Mouse (Mus musculus) lung, embryonic 14.5 days (tissue): Measurements from ENCODE around the gene 0610012G03Rik. TPM values are rescaled to one million over a fixed set of nuclear protein-coding genes. Genes with fewer than 3 reads are reported as not detected.

ENCODE experiments used
- ATAC-seq: fragments of 200-750 bp; cut with Nextera tagmentation; 2 replicates; pipeline ENCODE4 v1.8.0; 2017; ENCODE audit warnings: mild to moderate bottlenecking, moderate TSS enrichment, moderate library complexity; ENCODE audit not compliant: insufficient read depth
- DNase-seq: peaks from one replicate; pipeline ENCODE4 v3.0.0-alpha.2; 2015
- H3K27ac ChIP-seq: fragments of 300-500 bp; sonication (generic); 2 replicates; pipeline ENCODE4 v1.5.1; 2014; ENCODE audit warnings: low read depth, mild to moderate bottlenecking, moderate library complexity
- H3K27me3 ChIP-seq: fragments of 300-500 bp; sonication (generic); 2 replicates; pipeline ENCODE4 v1.6.1; 2014; ENCODE audit warnings: low read length, control low read depth; ENCODE audit not compliant: insufficient read depth
- H3K36me3 ChIP-seq: fragments of 300-500 bp; sonication (generic); 2 replicates; pipeline ENCODE4 v1.6.1; 2014; ENCODE audit warnings: control low read depth; ENCODE audit not compliant: insufficient read depth
- H3K4me1 ChIP-seq: fragments of 300-500 bp; sonication (generic); 2 replicates; pipeline ENCODE4 v1.6.1; 2014; ENCODE audit warnings: antibody characterized with exemption, control low read depth; ENCODE audit not compliant: insufficient read depth
- H3K4me2 ChIP-seq: fragments of 300-500 bp; sonication (generic); 2 replicates; pipeline ENCODE4 v1.6.1; 2014; ENCODE audit warnings: mild to moderate bottlenecking
- H3K4me3 ChIP-seq: fragments of 300-500 bp; sonication (generic); 2 replicates; pipeline ENCODE4 v1.5.1; 2014; ENCODE audit warnings: low read depth, low read length
- H3K9ac ChIP-seq: fragments of 300-500 bp; sonication (generic); 2 replicates; pipeline ENCODE4 v1.6.1; 2014
- H3K9me3 ChIP-seq: fragments of 300-500 bp; sonication (generic); 2 replicates; pipeline ENCODE4 v1.6.1; 2016; ENCODE audit warnings: low read depth, low read length, control low read depth
- CTCF ChIP-seq: IDR thresholded peaks from 2 replicates; pipeline ENCODE4 v1.5.1; 2016; ENCODE audit warnings: antibody characterized with exemption, low read depth
- WGBS: fragments of 180-500 bp; shearing (Covaris S2); extraction: QIAGEN DNeasy Blood & Tissue Kit; methylation state at CpG from one replicate; pipeline ENCODE4 v1.1.7; 2014; 5-methylcytosine and 5-hydroxymethylcytosine counted together
- polyA plus RNA-seq: library from polyadenylated mRNA; unstranded; fragments of >200 nt; fragmentation: Nextera tagmentation; extraction: Ambion mirVana; gene quantifications from 2 replicates; pipeline ENCODE4 v1.2.1, GENCODE M21; 2014

The 0610012G03Rik gene
- polyA plus RNA-seq, 1 experiment from 2014 or later, result 80.5 TPM

DNA sequence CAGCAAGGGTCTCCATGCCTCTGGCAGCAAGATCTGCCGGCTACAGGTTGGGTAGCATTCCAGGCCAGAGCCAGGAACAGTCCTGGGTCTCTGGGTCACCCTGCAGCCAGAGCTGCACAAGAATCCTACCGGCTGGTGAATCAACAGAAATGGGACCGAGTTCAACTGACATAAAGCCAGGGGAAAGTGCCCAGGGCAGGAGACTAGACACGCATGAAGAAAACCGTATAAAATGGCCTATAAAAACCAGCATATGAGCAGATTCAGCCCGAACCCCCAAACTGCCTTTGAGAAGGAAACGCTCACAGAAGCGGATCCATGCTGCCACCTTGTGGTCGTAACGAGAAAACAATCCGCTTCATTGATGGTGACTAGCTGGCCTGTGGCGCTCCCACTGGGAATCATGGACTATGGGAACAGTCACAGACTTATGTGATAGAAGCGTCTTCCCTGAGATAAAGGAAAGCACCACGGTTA lies 30.0 kb downstream of the 0610012G03Rik start:
- H3K4me3 ChIP-seq, result peak overlapping the region; percentile 11; the same call in 1 of the 2 replicates
- peak overlapping the region; percentile 49 for H3K4me2 ChIP-seq
- no peaks in the 10 kb centered on the region for H3K36me3 ChIP-seq
- no peak overlapping the region for H3K27ac ChIP-seq
- peak; percentile 92 for TF ChIP-seq CTCF
- H3K9ac ChIP-seq, result peak overlapping the region; percentile 24; the same call in 1 of the 2 replicates
- no peaks in the 10 kb centered on the region for H3K4me1 ChIP-seq
- 4% methylated on average over 14 of the region's 14 CpGs for WGBS
- peak; percentile 96 for DNase-seq
- ATAC-seq, result peak; percentile 68
- no peaks in the 10 kb centered on the region for H3K27me3 ChIP-seq
- H3K9me3 ChIP-seq, result no peaks in the 10 kb centered on the region

GRCm38 (mm10) chr16:31917776-31918175 lies 30.5 kb downstream of the 0610012G03Rik start:
- Histone ChIP-seq H3K27ac (no peak overlapping the region), H3K4me2 (peak overlapping the region; percentile 49), H3K9ac (no peak overlapping the region; the same call in 1 of the 2 replicates), H3K9me3 (no peaks in the 10 kb centered on the region), H3K4me3 (0 out of 2 replicates have a peak overlapping the region, but pooled peaks have one; percentile 11), H3K4me1 (no peaks in the 10 kb centered on the region), H3K27me3 (no peaks in the 10 kb centered on the region), H3K36me3 (no peaks in the 10 kb centered on the region)
- ATAC-seq (no peak), DNase-seq (no peak)
- 42% methylated on average over 11 of the region's 11 CpGs for WGBS
- TF ChIP-seq CTCF, result no peak

DNA sequence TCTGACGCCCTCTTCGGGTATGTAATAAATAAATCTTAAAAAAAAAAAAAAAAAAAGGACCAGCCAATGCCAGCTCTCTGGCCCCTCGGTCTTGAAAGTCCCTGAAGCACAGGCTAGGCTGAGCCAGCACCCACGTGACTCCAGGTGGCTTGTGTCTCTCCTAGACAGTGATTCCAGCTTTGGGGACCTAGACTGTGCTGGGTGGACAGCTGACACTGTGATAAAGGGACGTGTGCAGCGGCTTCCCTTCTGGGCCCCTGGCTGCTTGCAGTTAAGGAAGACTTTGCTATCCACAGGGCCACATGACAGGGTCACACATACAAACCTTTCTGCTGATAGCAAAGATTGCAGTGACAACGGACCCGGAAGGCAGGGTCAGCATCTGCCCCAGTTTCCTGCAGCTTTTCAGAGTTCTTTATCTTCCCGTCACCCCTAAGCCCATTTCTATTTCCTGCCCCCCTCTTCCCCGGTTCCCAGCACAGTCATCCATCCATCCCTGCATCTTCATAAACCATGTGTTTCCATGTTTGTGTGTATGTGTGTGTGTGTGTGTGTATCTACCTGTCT lies 37.9 kb downstream of the 0610012G03Rik start:
- H3K4me1 ChIP-seq, result no peaks in the 10 kb centered on the region
- ATAC-seq (no peak), DNase-seq (no peak)
- 40% methylated on average over 10 of the region's 10 CpGs for WGBS
- H3K27me3 ChIP-seq, result no peaks in the 10 kb centered on the region
- no peak overlapping the region for H3K27ac ChIP-seq
- TF ChIP-seq CTCF, result no peak
- no peaks in the 10 kb centered on the region for H3K9me3 ChIP-seq
- H3K4me3 ChIP-seq, result no peak overlapping the region
- H3K4me2 ChIP-seq, result no peak overlapping the region
- no peaks in the 10 kb centered on the region for H3K36me3 ChIP-seq
- no peak overlapping the region for H3K9ac ChIP-seq

GRCm38 (mm10) chr16:31908959-31909358 lies 39.3 kb downstream of the 0610012G03Rik start:
- Histone ChIP-seq H3K4me3 (no peak overlapping the region), H3K27ac (no peak overlapping the region), H3K4me2 (peak overlapping the region; percentile 4; the same call in 1 of the 2 replicates), H3K27me3 (no peaks in the 10 kb centered on the region), H3K9ac (no peak overlapping the region), H3K4me1 (no peaks in the 10 kb centered on the region), H3K9me3 (no peaks in the 10 kb centered on the region), H3K36me3 (no peaks in the 10 kb centered on the region)
- no peak for TF ChIP-seq CTCF
- ATAC-seq, result no peak
- no peak for DNase-seq
- WGBS, result 54% methylated on average over 11 of the region's 11 CpGs

DNA sequence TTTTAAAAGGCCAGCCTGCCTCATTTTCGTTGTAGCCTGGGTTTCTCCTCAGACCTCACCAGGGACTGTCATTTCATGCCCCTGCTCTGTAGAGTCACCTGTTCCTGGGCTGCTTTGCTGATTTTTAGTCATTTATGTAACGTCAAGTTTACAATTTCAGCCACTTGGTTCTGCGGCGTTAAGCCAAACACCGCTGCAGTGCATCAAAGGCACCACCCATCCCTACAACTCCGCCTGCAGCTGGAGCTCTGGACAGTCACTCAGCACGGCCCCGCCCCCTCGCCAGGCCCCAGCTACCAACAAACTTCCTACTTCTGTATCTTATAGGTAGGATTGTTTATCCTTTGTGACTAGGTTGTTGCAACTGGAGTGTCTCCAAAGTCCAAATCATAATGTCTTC lies 41.4 kb downstream of the 0610012G03Rik start:
- no peaks in the 10 kb centered on the region for H3K9me3 ChIP-seq
- H3K9ac ChIP-seq, result no peak overlapping the region
- H3K27me3 ChIP-seq, result no peaks in the 10 kb centered on the region
- H3K36me3 ChIP-seq, result no peaks in the 10 kb centered on the region
- H3K27ac ChIP-seq, result no peak overlapping the region
- H3K4me2 ChIP-seq, result peak overlapping the region; percentile 56
- ATAC-seq (no peak), DNase-seq (peak; percentile 57)
- no peak for TF ChIP-seq CTCF
- 5% methylated on average over 9 of the region's 9 CpGs for WGBS
- H3K4me1 ChIP-seq, result no peaks in the 10 kb centered on the region
- 0 out of 2 replicates have a peak overlapping the region, but pooled peaks have one; percentile 7 for H3K4me3 ChIP-seq

DNA sequence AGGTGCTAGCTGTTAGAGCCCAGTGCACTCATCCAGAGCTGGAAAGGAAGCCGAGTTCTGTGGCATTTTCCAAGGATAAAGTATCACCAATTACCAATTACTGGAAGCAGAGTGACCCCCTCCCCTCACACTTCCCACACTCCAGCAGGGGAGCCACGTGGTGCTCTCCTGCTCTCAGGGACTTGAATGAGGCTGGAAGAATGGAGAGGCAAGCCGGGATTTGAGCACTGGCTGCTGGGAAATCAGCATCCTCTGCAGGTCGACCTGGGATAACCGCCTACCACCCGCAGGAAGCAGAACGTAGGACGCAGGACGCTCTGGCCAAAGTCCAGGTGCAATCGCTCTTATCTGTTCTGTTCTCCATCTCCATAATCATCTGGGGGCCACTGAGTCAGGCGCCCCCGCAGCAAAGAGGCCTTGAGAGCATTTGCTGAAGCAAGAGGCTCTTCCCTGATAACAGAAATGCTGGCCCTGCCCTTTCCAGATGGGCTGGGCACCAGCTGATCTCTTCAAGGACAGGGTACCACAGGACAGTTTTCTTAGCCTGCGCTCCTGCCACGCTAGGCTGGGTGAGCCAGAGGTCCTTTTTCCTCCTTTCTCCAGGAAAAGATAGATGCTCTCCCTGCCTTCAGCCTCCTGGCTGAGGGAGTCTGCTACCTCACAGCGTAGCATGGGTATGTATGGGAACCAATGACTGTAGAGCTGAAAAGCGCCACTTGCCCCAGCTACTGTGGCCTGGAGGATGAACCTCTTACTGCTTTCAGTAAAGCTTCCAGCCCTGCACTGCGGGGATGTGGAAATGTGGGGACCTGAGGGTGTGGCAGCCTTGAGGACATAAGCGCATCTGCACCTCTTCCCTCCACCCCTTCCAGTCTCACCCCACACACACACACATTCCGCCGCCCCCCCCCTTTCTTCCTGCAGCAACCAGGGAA lies 42.1 kb downstream of the 0610012G03Rik start:
- Histone ChIP-seq H3K4me1 (no peaks in the 10 kb centered on the region), H3K4me3 (0 out of 2 replicates have a peak overlapping the region, but pooled peaks have one; percentile 7), H3K9ac (no peak overlapping the region), H3K36me3 (no peaks in the 10 kb centered on the region), H3K4me2 (peak overlapping the region; percentile 56), H3K27ac (no peak overlapping the region), H3K9me3 (no peaks in the 10 kb centered on the region), H3K27me3 (no peaks in the 10 kb centered on the region)
- DNase-seq, result no peak
- WGBS, result 33% methylated on average over 20 of the region's 20 CpGs
- no peak for TF ChIP-seq CTCF
- no peak for ATAC-seq

DNA sequence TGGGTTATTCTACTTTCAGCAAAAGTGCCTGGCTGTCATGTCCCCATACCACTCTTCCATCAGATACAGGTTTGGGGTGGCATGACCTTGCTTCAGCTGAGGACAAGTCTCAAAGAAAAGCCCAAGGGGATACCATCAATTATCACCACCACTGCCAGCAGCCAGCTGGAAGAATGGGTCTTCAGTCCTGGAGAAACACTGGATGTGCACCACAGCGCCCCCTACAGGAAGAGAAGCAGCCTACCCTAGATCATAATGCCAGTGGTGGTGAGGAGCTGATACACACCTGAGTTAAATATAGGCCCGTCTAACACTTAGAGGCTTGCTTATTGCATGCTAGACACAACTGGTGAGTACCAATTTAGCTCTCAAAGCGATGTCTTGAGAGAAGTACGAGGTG lies 43.0 kb downstream of the 0610012G03Rik start:
- WGBS, result 70% methylated on average over 4 of the region's 4 CpGs
- Histone ChIP-seq H3K9me3 (no peaks in the 10 kb centered on the region), H3K4me1 (no peaks in the 10 kb centered on the region), H3K4me3 (no peak overlapping the region), H3K4me2 (no peak overlapping the region), H3K27ac (no peak overlapping the region), H3K36me3 (no peaks in the 10 kb centered on the region), H3K27me3 (no peaks in the 10 kb centered on the region), H3K9ac (no peak overlapping the region)
- DNase-seq (no peak), ATAC-seq (no peak)
- 0 out of 2 replicates have a peak, but pooled peaks have one; percentile 40 for TF ChIP-seq CTCF
